Mouse (Mus musculus) midbrain, embryonic 11.5 days (tissue): ENCODE data around the gene Jade1. TPM values are rescaled to one million over a fixed set of nuclear protein-coding genes. Genes with fewer than 3 reads are reported as not detected.

Experiments
- ATAC-seq: fragments of 200-750 bp; cut with Nextera tagmentation; 2 replicates; pipeline ENCODE4 v1.8.0; 2017; ENCODE audit warnings: moderate TSS enrichment, moderate library complexity; ENCODE audit not compliant: low FRiP score
- DNase-seq: peaks from one replicate; pipeline ENCODE4 v3.0.0; 2015; ENCODE audit warnings: low spot score; ENCODE audit errors: missing footprints
- H3K27ac ChIP-seq: fragments of 300-500 bp; sonication (generic); 2 replicates; pipeline ENCODE4 v1.5.1; 2014; ENCODE audit warnings: low read depth, low read length
- H3K27me3 ChIP-seq: fragments of 300-500 bp; sonication (generic); 2 replicates; pipeline ENCODE4 v1.6.1; 2014; ENCODE audit warnings: mild to moderate bottlenecking, low read length, moderate library complexity, mixed read lengths; ENCODE audit not compliant: control insufficient read depth, insufficient read depth
- H3K36me3 ChIP-seq: fragments of 300-500 bp; sonication (generic); 2 replicates; pipeline ENCODE4 v1.6.1; 2014; ENCODE audit warnings: mild to moderate bottlenecking, low read length, moderate library complexity, mixed read lengths; ENCODE audit not compliant: control insufficient read depth, insufficient read depth
- H3K4me1 ChIP-seq: fragments of 300-500 bp; sonication (generic); 2 replicates; pipeline ENCODE4 v1.6.1; 2014; ENCODE audit warnings: low read length; ENCODE audit not compliant: control insufficient read depth, insufficient read depth
- H3K4me2 ChIP-seq: fragments of 300-500 bp; sonication (generic); 2 replicates; pipeline ENCODE4 v1.6.1; 2014; ENCODE audit warnings: mild to moderate bottlenecking, moderate library complexity
- H3K4me3 ChIP-seq: fragments of 300-500 bp; sonication (generic); 2 replicates; pipeline ENCODE4 v1.5.1; 2014; ENCODE audit warnings: low read depth, low read length
- H3K9ac ChIP-seq: fragments of 300-500 bp; sonication (generic); 2 replicates; pipeline ENCODE4 v1.6.1; 2014; ENCODE audit warnings: low read length
- H3K9me3 ChIP-seq: fragments of 300-500 bp; sonication (generic); 2 replicates; pipeline ENCODE4 v1.6.1; 2016; ENCODE audit warnings: low read length; ENCODE audit not compliant: control insufficient read depth
- WGBS: fragments of 180-500 bp; shearing (Covaris S2); extraction: QIAGEN DNeasy Blood & Tissue Kit; methylation state at CpG from one replicate; pipeline ENCODE4 v1.1.7; 2014; 5-methylcytosine and 5-hydroxymethylcytosine counted together
- polyA plus RNA-seq: library from polyadenylated mRNA; unstranded; fragments of >200 nt; fragmentation: Nextera tagmentation; extraction: Ambion mirVana; gene quantifications from 2 replicates; pipeline ENCODE4 v1.2.1, GENCODE M21; 2014

Jade1 gene
- polyA plus RNA-seq, 1 experiment from 2014 or later: 20.2 TPM

DNA sequence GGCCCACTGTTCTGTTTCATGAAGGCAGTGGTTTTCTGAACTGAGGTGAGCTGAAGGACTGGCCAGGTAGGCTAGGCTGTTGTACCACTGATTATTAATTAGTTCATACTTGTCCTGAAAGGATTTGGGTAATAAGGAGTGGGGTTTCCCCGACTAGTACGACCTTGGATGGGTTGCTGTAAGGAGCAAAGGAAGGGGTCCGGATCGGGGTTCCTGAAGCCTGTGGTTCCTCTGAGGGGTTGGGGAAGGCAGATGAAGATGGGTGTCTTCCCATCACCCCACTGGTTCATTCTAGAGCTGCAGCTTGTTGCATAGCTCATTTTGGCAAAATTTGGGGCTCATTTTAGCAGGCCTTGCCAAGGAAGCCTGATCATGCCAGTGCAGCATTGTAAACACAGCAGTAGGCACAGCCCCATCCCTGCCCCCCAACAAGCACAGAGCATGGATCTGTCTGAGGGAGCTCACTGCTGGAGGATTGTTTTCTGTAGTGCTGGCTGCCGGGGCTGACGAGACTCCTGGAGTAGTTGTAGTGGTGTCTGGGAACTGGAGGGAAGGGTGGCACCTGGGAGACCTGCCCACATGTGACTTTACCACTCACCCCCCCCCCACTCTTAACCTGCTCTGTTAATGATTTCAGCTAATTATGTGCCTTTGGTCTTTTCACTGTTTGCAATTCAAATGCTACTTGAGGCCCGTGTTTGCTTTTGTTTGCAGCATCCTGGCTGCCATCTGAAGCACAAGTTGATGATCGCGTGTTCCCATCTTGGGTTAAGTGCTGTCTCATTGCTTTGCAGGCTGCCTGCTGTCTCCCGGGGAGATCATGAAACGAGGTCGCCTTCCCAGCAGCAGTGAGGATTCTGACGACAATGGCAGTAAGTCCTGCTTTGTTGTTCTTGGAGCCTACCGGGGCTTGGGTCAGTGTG, 25.1 kb downstream of the Jade1 start:
- DNase-seq (peak; percentile 86), ATAC-seq (peak; percentile 26; the same call in 1 of the 2 replicates)
- Histone ChIP-seq H3K27me3 (no peaks in the 10 kb centered on the region), H3K36me3 (no peaks in the 10 kb centered on the region), H3K27ac (no peak overlapping the region), H3K4me3 (no peak overlapping the region), H3K9me3 (no peaks in the 10 kb centered on the region), H3K9ac (no peak overlapping the region), H3K4me2 (no peak overlapping the region), H3K4me1 (peaks cover 22% of the 10 kb centered on the region)
- 28% methylated on average over 14 of the region's 14 CpGs for WGBS

GRCm38 (mm10) chr3:41581436-41581835, 25.9 kb downstream of the Jade1 start:
- H3K9ac ChIP-seq: no peak overlapping the region
- no peak overlapping the region for H3K4me2 ChIP-seq
- WGBS: 60% methylated on average over 8 of the region's 8 CpGs
- H3K36me3 ChIP-seq: no peaks in the 10 kb centered on the region
- peak; percentile 84 for DNase-seq
- no peak overlapping the region for H3K27ac ChIP-seq
- H3K4me3 ChIP-seq: no peak overlapping the region
- no peak for ATAC-seq
- no peaks in the 10 kb centered on the region for H3K9me3 ChIP-seq
- H3K27me3 ChIP-seq: no peaks in the 10 kb centered on the region
- peaks cover 22% of the 10 kb centered on the region for H3K4me1 ChIP-seq

DNA sequence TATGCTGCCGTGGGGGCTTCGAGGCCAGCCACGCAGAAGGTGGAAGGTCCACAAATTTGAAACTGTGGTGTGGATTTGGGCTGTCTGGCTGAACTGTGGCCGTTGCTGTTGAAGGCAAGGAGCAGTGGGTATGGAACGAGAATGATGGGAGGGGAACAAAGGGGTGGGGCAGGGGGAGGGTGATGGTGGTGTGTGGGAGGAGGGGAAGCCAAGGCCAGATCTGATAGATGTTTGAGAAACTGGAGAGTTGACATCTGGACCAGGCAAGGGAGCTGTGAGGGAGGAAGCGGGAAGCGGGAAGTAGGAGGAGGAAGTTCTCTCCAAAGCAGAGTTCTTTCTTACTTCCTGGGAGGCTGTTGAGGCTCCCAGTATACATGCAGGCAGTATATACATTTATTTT, 26.7 kb downstream of the Jade1 start:
- 83% methylated on average over 7 of the region's 7 CpGs for WGBS
- DNase-seq (peak; percentile 59), ATAC-seq (no peak)
- no peak overlapping the region for H3K4me2 ChIP-seq
- H3K36me3 ChIP-seq: no peaks in the 10 kb centered on the region
- no peak overlapping the region for H3K9ac ChIP-seq
- H3K4me3 ChIP-seq: no peak overlapping the region
- no peak overlapping the region for H3K27ac ChIP-seq
- H3K4me1 ChIP-seq: peaks cover 22% of the 10 kb centered on the region
- H3K27me3 ChIP-seq: no peaks in the 10 kb centered on the region
- no peaks in the 10 kb centered on the region for H3K9me3 ChIP-seq

GRCm38 (mm10) chr3:41583092-41583491, 27.6 kb downstream of the Jade1 start:
- H3K4me1 ChIP-seq: peaks cover 22% of the 10 kb centered on the region
- ATAC-seq: no peak
- H3K36me3 ChIP-seq: no peaks in the 10 kb centered on the region
- H3K9me3 ChIP-seq: no peaks in the 10 kb centered on the region
- 94% methylated on average over 14 of the region's 14 CpGs for WGBS
- H3K4me3 ChIP-seq: no peak overlapping the region
- no peak overlapping the region for H3K4me2 ChIP-seq
- DNase-seq: peak; percentile 72
- no peak overlapping the region for H3K9ac ChIP-seq
- H3K27ac ChIP-seq: no peak overlapping the region
- no peaks in the 10 kb centered on the region for H3K27me3 ChIP-seq

GRCm38 (mm10) chr3:41583621-41584020, 28.1 kb downstream of the Jade1 start:
- Histone ChIP-seq H3K27ac (no peak overlapping the region), H3K9ac (no peak overlapping the region), H3K4me1 (peaks cover 22% of the 10 kb centered on the region), H3K4me3 (no peak overlapping the region), H3K4me2 (no peak overlapping the region), H3K27me3 (no peaks in the 10 kb centered on the region), H3K36me3 (no peaks in the 10 kb centered on the region), H3K9me3 (no peaks in the 10 kb centered on the region)
- no peak for ATAC-seq
- peak; percentile 56 for DNase-seq
- WGBS: 91% methylated on average over 4 of the region's 4 CpGs

GRCm38 (mm10) chr3:41585548-41585947, 30.0 kb downstream of the Jade1 start:
- H3K4me2 ChIP-seq: no peak overlapping the region
- H3K27me3 ChIP-seq: no peaks in the 10 kb centered on the region
- H3K27ac ChIP-seq: no peak overlapping the region
- H3K36me3 ChIP-seq: no peaks in the 10 kb centered on the region
- WGBS: 85% methylated on average over 5 of the region's 5 CpGs
- no peak overlapping the region for H3K9ac ChIP-seq
- ATAC-seq (no peak), DNase-seq (no peak)
- H3K4me3 ChIP-seq: no peak overlapping the region
- no peaks in the 10 kb centered on the region for H3K9me3 ChIP-seq
- peaks cover 12% of the 10 kb centered on the region for H3K4me1 ChIP-seq

- no peaks in the 10 kb centered on the region for H3K36me3 ChIP-seq
Measured at GRCm38 (mm10) chr3:41586330-41586729, 30.8 kb downstream of the Jade1 start.

DNA sequence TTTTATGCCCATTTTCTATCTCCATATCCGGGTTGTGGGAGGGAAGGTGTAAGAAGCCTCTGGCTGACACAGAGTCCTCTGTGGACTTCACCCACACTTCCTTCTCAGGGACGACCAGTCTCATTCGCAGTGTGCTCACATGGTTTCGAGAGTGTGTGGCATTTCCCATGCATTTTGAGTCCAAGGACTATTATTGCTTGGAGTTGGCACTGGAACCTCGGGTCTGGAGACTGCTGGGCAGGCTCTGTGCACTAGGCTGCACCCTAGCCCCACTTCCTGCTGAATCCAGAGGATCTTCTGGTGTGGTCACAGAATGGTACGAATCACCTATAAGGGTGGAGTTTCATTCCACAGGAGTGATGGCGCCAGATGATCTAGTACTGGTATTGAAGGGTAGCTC, 31.4 kb downstream of the Jade1 start:
- Histone ChIP-seq H3K4me1 (no peaks in the 10 kb centered on the region), H3K27me3 (no peaks in the 10 kb centered on the region), H3K4me2 (no peak overlapping the region), H3K9me3 (no peaks in the 10 kb centered on the region), H3K9ac (no peak overlapping the region), H3K4me3 (no peak overlapping the region), H3K27ac (no peak overlapping the region), H3K36me3 (no peaks in the 10 kb centered on the region)
- DNase-seq (no peak), ATAC-seq (no peak)
- WGBS: 85% methylated on average over 7 of the region's 7 CpGs

More at GRCm38 (mm10) chr3:41586330-41586729, 30.8 kb downstream of the Jade1 start:
- no peaks in the 10 kb centered on the region for H3K27me3 ChIP-seq
- no peak for DNase-seq
- H3K27ac ChIP-seq: no peak overlapping the region
- no peak overlapping the region for H3K4me2 ChIP-seq
- no peak overlapping the region for H3K9ac ChIP-seq
- no peak for ATAC-seq
- no peak overlapping the region for H3K4me3 ChIP-seq
- no peaks in the 10 kb centered on the region for H3K9me3 ChIP-seq
- WGBS: 93% methylated on average over 6 of the region's 6 CpGs
- peaks cover 5% of the 10 kb centered on the region for H3K4me1 ChIP-seq

DNA sequence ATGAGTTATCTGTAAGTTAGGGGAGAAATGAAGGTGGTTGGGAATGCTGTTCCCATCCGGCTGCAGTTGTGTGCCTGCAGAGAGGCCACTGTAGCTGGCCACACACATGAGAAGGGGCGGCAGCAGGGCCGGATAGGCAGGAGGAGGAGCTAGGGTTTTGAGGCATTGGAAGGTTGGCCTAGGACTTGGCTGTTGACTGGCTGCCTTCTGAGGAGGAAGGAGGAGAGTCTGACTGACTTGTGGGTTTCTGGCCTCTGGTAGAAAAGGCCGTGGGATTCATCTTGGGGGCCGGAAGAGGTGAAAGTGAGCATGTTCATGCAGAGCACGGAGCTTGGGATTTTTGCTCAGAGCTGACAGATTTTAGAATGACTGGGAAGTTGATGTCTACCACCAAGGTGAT, 32.1 kb downstream of the Jade1 start:
- no peak overlapping the region for H3K9ac ChIP-seq
- 72% methylated on average over 6 of the region's 6 CpGs for WGBS
- no peak for DNase-seq
- H3K27me3 ChIP-seq: no peaks in the 10 kb centered on the region
- no peaks in the 10 kb centered on the region for H3K36me3 ChIP-seq
- ATAC-seq: no peak
- H3K4me2 ChIP-seq: no peak overlapping the region
- no peaks in the 10 kb centered on the region for H3K9me3 ChIP-seq
- H3K27ac ChIP-seq: no peak overlapping the region
- H3K4me3 ChIP-seq: no peak overlapping the region
- H3K4me1 ChIP-seq: no peaks in the 10 kb centered on the region
